Mouse (Mus musculus): ENCODE results near the gene Usb1. TPM values are rescaled to one million over a fixed set of nuclear protein-coding genes. Genes with fewer than 3 reads are reported as not detected.

The Usb1 gene
- polyA plus RNA-seq, 1 experiment from 2014 or later = 29.9 TPM

- Histone ChIP-seq H3K27me3 (ENCODE audit: control insufficient read depth, insufficient read depth, low read length) (no peaks in the 10 kb centered on the region), H3K9ac (replicated peaks; ENCODE audit: low read depth, low read length) (peak overlapping the region; percentile 96), H3K27ac (ENCODE audit: low read depth, low read length) (peak overlapping the region; percentile 87), H3K36me3 (ENCODE audit: control insufficient read depth, insufficient read depth, low read length) (peaks cover 34% of the 10 kb centered on the region), H3K4me3 (ENCODE audit: low read depth, low read length) (peak overlapping the region; percentile 90), H3K4me2 (ENCODE audit: low read depth, low read length) (peak overlapping the region; percentile 83), H3K4me1 (ENCODE audit: control insufficient read depth, insufficient read depth, low read length) (peaks cover 14% of the 10 kb centered on the region), H3K9me3 (ENCODE audit: control insufficient read depth, low read length) (no peaks in the 10 kb centered on the region)
- WGBS = under 1% methylated on average over 34 of the region's 38 CpGs
- peak; percentile 56 for ATAC-seq (ENCODE audit: low read depth)
Observed at GRCm38 (mm10) chr8:95331156-95331719, 846 bp upstream of the Usb1 start.

- Histone ChIP-seq H3K9me3 (ENCODE audit: control insufficient read depth, low read length) (no peaks in the 10 kb centered on the region), H3K4me2 (ENCODE audit: low read depth, low read length) (peak overlapping the region; percentile 83), H3K27ac (ENCODE audit: low read depth, low read length) (peak overlapping the region; percentile 87), H3K4me1 (ENCODE audit: control insufficient read depth, insufficient read depth, low read length) (peaks cover 10% of the 10 kb centered on the region), H3K36me3 (ENCODE audit: control insufficient read depth, insufficient read depth, low read length) (peaks cover 20% of the 10 kb centered on the region), H3K4me3 (ENCODE audit: low read depth, low read length) (peak overlapping the region; percentile 90), H3K9ac (replicated peaks; ENCODE audit: low read depth, low read length) (peak overlapping the region; percentile 96), H3K27me3 (ENCODE audit: control insufficient read depth, insufficient read depth, low read length) (no peaks in the 10 kb centered on the region)
- ATAC-seq (ENCODE audit: low read depth) = peak; percentile 25
- WGBS = 25% methylated on average over 21 of the region's 21 CpGs
Observed at GRCm38 (mm10) chr8:95332437-95333199, 534 bp downstream of the Usb1 start.

GRCm38 (mm10) chr8:95335706-95336105 lies 3.6 kb downstream of the Usb1 start:
- WGBS = 86% methylated on average over 1 of the region's 1 CpGs
- Histone ChIP-seq H3K36me3 (ENCODE audit: control insufficient read depth, insufficient read depth, low read length) (0 out of 2 replicates have a peak, but pooled peaks cover 5% of the 10 kb centered on the region), H3K4me2 (ENCODE audit: low read depth, low read length) (no peak overlapping the region), H3K9ac (replicated peaks; ENCODE audit: low read depth, low read length) (no peak overlapping the region), H3K9me3 (ENCODE audit: control insufficient read depth, low read length) (no peaks in the 10 kb centered on the region), H3K4me1 (ENCODE audit: control insufficient read depth, insufficient read depth, low read length) (peaks cover under 1% of the 10 kb centered on the region; the same call in 1 of the 2 replicates), H3K4me3 (ENCODE audit: low read depth, low read length) (no peak overlapping the region), H3K27me3 (ENCODE audit: control insufficient read depth, insufficient read depth, low read length) (no peaks in the 10 kb centered on the region), H3K27ac (ENCODE audit: low read depth, low read length) (no peak overlapping the region)
- no peak for ATAC-seq (ENCODE audit: low read depth)

GRCm38 (mm10) chr8:95336363-95336762 lies 4.3 kb downstream of the Usb1 start:
- no peak overlapping the region for H3K27ac ChIP-seq (ENCODE audit: low read depth, low read length)
- ATAC-seq (ENCODE audit: low read depth) = no peak
- H3K9me3 ChIP-seq (ENCODE audit: control insufficient read depth, low read length) = no peaks in the 10 kb centered on the region
- H3K36me3 ChIP-seq (ENCODE audit: control insufficient read depth, insufficient read depth, low read length) = 0 out of 2 replicates have a peak, but pooled peaks cover 5% of the 10 kb centered on the region
- H3K9ac ChIP-seq (replicated peaks; ENCODE audit: low read depth, low read length) = no peak overlapping the region
- H3K27me3 ChIP-seq (ENCODE audit: control insufficient read depth, insufficient read depth, low read length) = no peaks in the 10 kb centered on the region
- no peak overlapping the region for H3K4me3 ChIP-seq (ENCODE audit: low read depth, low read length)
- no peak overlapping the region for H3K4me2 ChIP-seq (ENCODE audit: low read depth, low read length)
- H3K4me1 ChIP-seq (ENCODE audit: control insufficient read depth, insufficient read depth, low read length) = no peaks in the 10 kb centered on the region

- H3K9ac ChIP-seq (replicated peaks; ENCODE audit: low read depth, low read length) = no peak overlapping the region
- no peak overlapping the region for H3K4me2 ChIP-seq (ENCODE audit: low read depth, low read length)
- no peaks in the 10 kb centered on the region for H3K4me1 ChIP-seq (ENCODE audit: control insufficient read depth, insufficient read depth, low read length)
- no peaks in the 10 kb centered on the region for H3K27me3 ChIP-seq (ENCODE audit: control insufficient read depth, insufficient read depth, low read length)
- ATAC-seq (ENCODE audit: low read depth) = no peak
- peaks cover 13% of the 10 kb centered on the region; the same call in 1 of the 2 replicates for H3K36me3 ChIP-seq (ENCODE audit: control insufficient read depth, insufficient read depth, low read length)
- no peak overlapping the region for H3K27ac ChIP-seq (ENCODE audit: low read depth, low read length)
- WGBS = 74% methylated on average over 5 of the region's 5 CpGs
- H3K9me3 ChIP-seq (ENCODE audit: control insufficient read depth, low read length) = no peaks in the 10 kb centered on the region
- H3K4me3 ChIP-seq (ENCODE audit: low read depth, low read length) = no peak overlapping the region
Observed at GRCm38 (mm10) chr8:95341721-95342120, 9.6 kb downstream of the Usb1 start.

- ATAC-seq (ENCODE audit: low read depth) = no peak
- H3K4me2 ChIP-seq (ENCODE audit: low read depth, low read length) = no peak overlapping the region
- peaks cover 13% of the 10 kb centered on the region; the same call in 1 of the 2 replicates for H3K36me3 ChIP-seq (ENCODE audit: control insufficient read depth, insufficient read depth, low read length)
- no peak overlapping the region for H3K27ac ChIP-seq (ENCODE audit: low read depth, low read length)
- H3K4me1 ChIP-seq (ENCODE audit: control insufficient read depth, insufficient read depth, low read length) = peaks cover 19% of the 10 kb centered on the region
- H3K9me3 ChIP-seq (ENCODE audit: control insufficient read depth, low read length) = no peaks in the 10 kb centered on the region
- no peak overlapping the region for H3K4me3 ChIP-seq (ENCODE audit: low read depth, low read length)
- no peak overlapping the region for H3K9ac ChIP-seq (replicated peaks; ENCODE audit: low read depth, low read length)
- H3K27me3 ChIP-seq (ENCODE audit: control insufficient read depth, insufficient read depth, low read length) = no peaks in the 10 kb centered on the region
- WGBS = 76% methylated on average over 6 of the region's 6 CpGs
Observed at GRCm38 (mm10) chr8:95344668-95345067, 12.6 kb downstream of the Usb1 start.

GRCm38 (mm10) chr8:95346643-95347545 lies 14.8 kb downstream of the Usb1 start:
- no peaks in the 10 kb centered on the region for H3K27me3 ChIP-seq (ENCODE audit: control insufficient read depth, insufficient read depth, low read length)
- H3K4me3 ChIP-seq (ENCODE audit: low read depth, low read length) = no peak overlapping the region
- WGBS = 16% methylated on average over 8 of the region's 8 CpGs
- ATAC-seq (ENCODE audit: low read depth) = peak; percentile 56; the same call in 1 of the 2 replicates
- H3K27ac ChIP-seq (ENCODE audit: low read depth, low read length) = no peak overlapping the region
- peaks cover 23% of the 10 kb centered on the region for H3K4me1 ChIP-seq (ENCODE audit: control insufficient read depth, insufficient read depth, low read length)
- peaks cover 7% of the 10 kb centered on the region; the same call in 1 of the 2 replicates for H3K36me3 ChIP-seq (ENCODE audit: control insufficient read depth, insufficient read depth, low read length)
- no peak overlapping the region for H3K9ac ChIP-seq (replicated peaks; ENCODE audit: low read depth, low read length)
- H3K4me2 ChIP-seq (ENCODE audit: low read depth, low read length) = no peak overlapping the region
- no peaks in the 10 kb centered on the region for H3K9me3 ChIP-seq (ENCODE audit: control insufficient read depth, low read length)

- H3K27ac ChIP-seq (ENCODE audit: low read depth, low read length) = 0 out of 2 replicates have a peak overlapping the region, but pooled peaks have one; percentile 22
- no peak overlapping the region for H3K4me2 ChIP-seq (ENCODE audit: low read depth, low read length)
- H3K4me1 ChIP-seq (ENCODE audit: control insufficient read depth, insufficient read depth, low read length) = peaks cover 23% of the 10 kb centered on the region
- H3K27me3 ChIP-seq (ENCODE audit: control insufficient read depth, insufficient read depth, low read length) = no peaks in the 10 kb centered on the region
- no peak overlapping the region for H3K9ac ChIP-seq (replicated peaks; ENCODE audit: low read depth, low read length)
- H3K36me3 ChIP-seq (ENCODE audit: control insufficient read depth, insufficient read depth, low read length) = peaks cover 7% of the 10 kb centered on the region; the same call in 1 of the 2 replicates
- H3K4me3 ChIP-seq (ENCODE audit: low read depth, low read length) = no peak overlapping the region
- 81% methylated on average over 2 of the region's 2 CpGs for WGBS
- H3K9me3 ChIP-seq (ENCODE audit: control insufficient read depth, low read length) = no peaks in the 10 kb centered on the region
- no peak for ATAC-seq (ENCODE audit: low read depth)
Observed at GRCm38 (mm10) chr8:95348356-95348755, 16.3 kb downstream of the Usb1 start.
